Mouse (Mus musculus) brain, adult 2 months (tissue): Measurements from ENCODE around the gene Smarcd3.
"Not testable (repeated sequence)": the region's sequence is repeated elsewhere in the genome, so short reads cannot be mapped to it uniquely, and the experiment has no call there.

ENCODE experiments used
- DNase-seq: peaks from one replicate; pipeline ENCODE4 v3.0.0; 2011; ENCODE audit warnings: low read depth, low spot score

Gene Smarcd3

GRCm38 (mm10) chr5:24555335-24555734, 68.9 kb downstream of the Smarcd3 start:
- not testable (repeated sequence) for DNase-seq

DNA sequence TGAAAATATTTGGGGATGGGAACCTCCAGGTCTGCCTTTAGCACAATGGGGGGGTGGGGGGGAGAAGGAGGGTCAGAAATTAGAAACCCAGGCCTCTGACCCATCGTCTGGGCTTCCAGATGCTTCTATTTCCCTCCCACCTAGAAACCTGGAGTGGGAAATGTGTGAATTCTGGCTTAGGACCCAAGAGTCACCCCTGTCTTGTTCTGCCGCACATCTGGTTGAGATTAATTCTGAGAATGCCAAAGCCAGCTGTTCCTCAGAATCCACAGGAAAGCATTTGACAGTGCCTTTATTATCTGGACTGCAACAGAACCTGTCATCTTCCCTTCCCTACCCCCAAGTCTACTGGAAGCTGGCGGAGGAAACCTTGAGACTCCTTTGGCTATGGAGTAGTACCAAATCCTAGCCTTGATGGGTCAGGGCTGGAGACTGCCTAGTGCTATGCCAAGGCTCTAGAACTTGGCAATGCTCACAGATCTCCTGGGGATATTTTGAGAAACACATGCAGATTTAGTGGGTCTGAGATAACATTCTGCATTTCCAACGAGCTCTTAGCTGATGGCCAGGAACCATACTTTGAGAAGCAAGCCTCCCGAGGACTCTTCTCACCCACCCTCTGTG, 70.5 kb downstream of the Smarcd3 start:
- no peak for DNase-seq

DNA sequence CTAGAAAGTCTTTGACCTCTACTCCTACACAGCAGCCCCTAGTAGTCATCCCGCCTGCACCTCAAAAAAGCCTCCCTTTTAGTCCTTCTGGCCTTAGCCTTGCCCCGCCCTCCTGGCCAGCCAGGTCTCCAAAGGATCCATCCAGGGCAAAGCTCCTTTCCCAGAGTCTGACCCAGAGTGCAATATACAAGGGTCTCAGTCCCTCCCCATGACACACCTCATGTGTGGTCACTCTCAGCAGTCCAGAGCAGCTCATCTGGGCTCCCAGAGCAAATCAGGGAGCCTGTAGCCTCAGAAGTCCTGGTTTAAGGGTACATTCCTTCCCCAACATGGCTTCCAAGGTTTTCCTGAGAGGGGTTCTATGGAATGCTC, 72.9 kb downstream of the Smarcd3 start:
- no peak for DNase-seq

DNA sequence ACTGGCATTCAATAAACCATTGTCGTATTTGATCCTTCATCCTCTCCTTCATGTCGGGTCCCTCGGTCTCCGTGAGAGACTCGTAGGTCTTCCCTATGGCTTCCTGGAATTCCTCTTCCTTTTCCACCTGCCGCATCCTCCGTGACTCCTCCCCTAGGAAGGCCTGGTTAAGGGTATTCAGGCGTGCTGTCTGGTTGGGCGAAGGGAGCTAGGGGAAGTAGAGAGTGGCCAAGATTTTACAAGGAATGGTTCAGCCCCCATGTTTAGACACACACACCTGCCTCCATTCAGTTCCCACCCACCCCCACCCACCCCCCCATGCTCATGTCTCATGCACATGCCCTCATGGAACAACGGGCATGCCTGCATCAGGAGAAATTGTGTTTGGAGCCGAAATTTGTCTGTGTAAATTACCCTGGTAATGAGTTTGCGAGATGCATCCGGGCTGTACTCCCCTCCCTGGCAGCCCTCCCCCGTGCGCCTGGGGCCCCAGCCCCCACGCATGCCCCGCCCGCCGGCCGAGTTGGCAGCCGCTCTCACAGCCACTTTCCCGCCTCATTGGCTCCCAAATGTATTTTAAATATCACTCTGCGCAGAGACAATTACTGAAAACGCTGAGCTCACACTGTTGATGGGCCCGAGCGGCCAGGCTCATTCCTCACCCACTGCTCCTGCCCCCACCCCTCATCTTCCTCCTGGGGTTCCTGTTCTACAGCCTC, 73.5 kb downstream of the Smarcd3 start:
- DNase-seq: peak; percentile 52

DNA sequence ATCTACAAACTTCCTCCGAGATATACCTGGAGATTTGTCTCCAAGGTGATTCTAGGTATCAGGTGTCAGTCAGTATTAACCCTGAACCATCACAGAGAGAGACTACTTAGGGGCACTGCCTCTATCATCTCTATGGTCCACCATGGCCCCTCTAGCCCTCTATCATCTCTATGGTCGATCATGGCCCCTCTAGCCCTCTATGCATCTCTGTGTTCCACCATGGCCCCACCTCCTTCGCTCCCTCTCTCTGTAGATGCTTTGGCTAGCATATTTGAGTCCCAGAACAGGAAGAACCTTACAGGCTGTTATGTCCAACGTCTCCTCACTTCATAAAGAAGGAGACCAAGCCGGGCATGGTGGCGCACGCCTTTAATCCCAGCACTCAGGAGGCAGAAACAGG, 81.6 kb downstream of the Smarcd3 start:
- DNase-seq: no peak

- DNase-seq: no peak
Observed at GRCm38 (mm10) chr5:24541144-24541569, 83.1 kb downstream of the Smarcd3 start.
